ENCODE assay signal across 10 mouse cellular contexts in genomic region chr2:35854877-35855276, GRCm38 (mm10).
DNase-seq lines count a peak whose midpoint lies in the region; ATAC-seq and TF ChIP-seq lines count a peak whose summit lies in the region.
"Had no signal": no experiment of that assay in that cellular context is flagged by ENCODE, and none has a peak within 500 bp of the region (broad histone marks: within the 10 kb centered on the region; RNA-seq: fewer than 3 reads in every experiment).

No protein-coding gene starts in this region.

- no peak overlapping the region for H3K4me3 ChIP-seq in liver, postnatal 0 days (ENCODE audit: low read depth, low read length)
- H3K4me3 ChIP-seq in MEL (ENCODE audit: control insufficient read depth in 1 of 2, insufficient read depth in 1 of 2, low read depth in 2 of 2, low read length in 2 of 2) = no peak overlapping the region
- H3K4me3 ChIP-seq in kidney, embryonic 15.5 days (replicated peaks) = no peak overlapping the region
- H3K4me3 ChIP-seq: embryonic facial prominence, embryonic 15.5 days; midbrain, embryonic 10.5 days had no signal

- peak; percentile 48 for TF ChIP-seq CTCF in liver, postnatal 0 days (IDR thresholded peaks at IDR 0.05; ENCODE audit: low read depth)
- TF ChIP-seq CTCF in MEL (IDR thresholded peaks at IDR 0.05 in 2 of 3, conservative IDR thresholded peaks at IDR 0.05 in 1 of 3; ENCODE audit: control insufficient read depth in 1 of 3, insufficient read depth in 1 of 3, low read depth in 2 of 3, low read length in 3 of 3, poor library complexity in 1 of 3, severe bottlenecking in 1 of 3) = peak; percentile 27 to 50 (median 44); a peak in 5 of 6 replicates

- H3K27me3 ChIP-seq in liver, postnatal 0 days (ENCODE audit: insufficient read depth, low read length) = no peaks in the 10 kb centered on the region
- H3K27me3 ChIP-seq in MEL (ENCODE audit: control insufficient read depth in 1 of 2, insufficient read depth in 2 of 2, low read length in 2 of 2) = no peaks in the 10 kb centered on the region
- no peaks in the 10 kb centered on the region for H3K27me3 ChIP-seq in splenic B cell, adult 2 months (ENCODE audit: control insufficient read depth, insufficient read depth, low read length, poor library complexity, severe bottlenecking)
- H3K27me3 ChIP-seq in kidney, embryonic 15.5 days = peaks cover 6% of the 10 kb centered on the region
- H3K27me3 ChIP-seq: embryonic facial prominence, embryonic 15.5 days had no signal

- TF ChIP-seq POLR2A in MEL (IDR thresholded peaks at IDR 0.05; ENCODE audit: control insufficient read depth in 1 of 2, insufficient read depth in 1 of 2, low read depth in 1 of 2, low read length in 2 of 2, poor library complexity in 1 of 2) = no peak

- no peak overlapping the region for H3K9ac ChIP-seq in liver, postnatal 0 days (replicated peaks)
- no peak overlapping the region for H3K9ac ChIP-seq in MEL (ENCODE audit: control insufficient read depth, low read depth, low read length, poor library complexity, severe bottlenecking)
- H3K9ac ChIP-seq in kidney, embryonic 15.5 days = no peak overlapping the region
- H3K9ac ChIP-seq: embryonic facial prominence, embryonic 15.5 days had no signal

- no peak overlapping the region for H3K27ac ChIP-seq in liver, postnatal 0 days (ENCODE audit: low read depth)
- no peak overlapping the region for H3K27ac ChIP-seq in MEL (ENCODE audit: control insufficient read depth, low read depth, low read length)
- no peak overlapping the region for H3K27ac ChIP-seq in kidney, embryonic 15.5 days
- H3K27ac ChIP-seq: embryonic facial prominence, embryonic 15.5 days; midbrain, embryonic 10.5 days had no signal

- no peaks in the 10 kb centered on the region for H3K9me3 ChIP-seq in liver, postnatal 0 days (ENCODE audit: low read length)
- no peaks in the 10 kb centered on the region for H3K9me3 ChIP-seq in MEL (replicated peaks; ENCODE audit: insufficient read depth, low read length)
- H3K9me3 ChIP-seq in kidney, embryonic 15.5 days (replicated peaks) = no peaks in the 10 kb centered on the region
- H3K9me3 ChIP-seq: embryonic facial prominence, embryonic 15.5 days; midbrain, embryonic 10.5 days had no signal

- WGBS in liver, postnatal 0 days (ENCODE audit: insufficient replicate concordance) = 35% methylated on average over 5 of the region's 5 CpGs
- 29% methylated on average over 5 of the region's 5 CpGs for WGBS in kidney, embryonic 15.5 days

- H3K79me2 ChIP-seq in MEL (ENCODE audit: control insufficient read depth, insufficient read depth, low read length, poor library complexity) = no peaks in the 10 kb centered on the region

- ATAC-seq in liver, postnatal 0 days = no peak
- ATAC-seq in kidney, embryonic 15.5 days (replicated peaks; ENCODE audit: low FRiP score) = no peak

- no peak for TF ChIP-seq EP300 in liver, postnatal 0 days (IDR thresholded peaks at IDR 0.05; ENCODE audit: low read depth)
- TF ChIP-seq EP300 in MEL (IDR thresholded peaks at IDR 0.05; ENCODE audit: low read depth in 1 of 2, low read length in 2 of 2) = no peak

- H3K4me2 ChIP-seq in liver, postnatal 0 days (ENCODE audit: low read depth, low read length) = no peak overlapping the region
- H3K4me2 ChIP-seq in kidney, embryonic 15.5 days = no peak overlapping the region
- H3K4me2 ChIP-seq: embryonic facial prominence, embryonic 15.5 days had no signal

- peak; percentile 31 for TF ChIP-seq RAD21 in MEL (IDR thresholded peaks at IDR 0.05; ENCODE audit: low read depth, low read length)

- no peaks in the 10 kb centered on the region for H3K4me1 ChIP-seq in liver, postnatal 0 days (ENCODE audit: insufficient read depth)
- H3K4me1 ChIP-seq in MEL (ENCODE audit: control insufficient read depth in 1 of 2, insufficient read depth in 2 of 2, low read length in 2 of 2) = no peaks in the 10 kb centered on the region
- peaks cover 24% of the 10 kb centered on the region for H3K4me1 ChIP-seq in kidney, embryonic 15.5 days

- H3K36me3 ChIP-seq in liver, postnatal 0 days (replicated peaks; ENCODE audit: insufficient read depth, low read length) = no peaks in the 10 kb centered on the region
- no peaks in the 10 kb centered on the region for H3K36me3 ChIP-seq in MEL (ENCODE audit: control insufficient read depth in 1 of 2, insufficient read depth in 2 of 2, low read length in 2 of 2)
- H3K36me3 ChIP-seq in splenic B cell, adult 2 months (ENCODE audit: control insufficient read depth, insufficient read depth, low read length, poor library complexity, severe bottlenecking) = no peaks in the 10 kb centered on the region
- no peaks in the 10 kb centered on the region for H3K36me3 ChIP-seq in kidney, embryonic 15.5 days
- H3K36me3 ChIP-seq: embryonic facial prominence, embryonic 15.5 days; midbrain, embryonic 10.5 days had no signal

- no peak for DNase-seq in liver, postnatal 0 days
- DNase-seq in liver (no peak), MEL (ENCODE audit: low read depth, low spot score) (peak; percentile 28)
- peak; percentile 65 for DNase-seq in embryo, embryonic 10.5 days (ENCODE audit: low spot score)
- peak; percentile 54 for DNase-seq in splenic B cell, adult 2 months (ENCODE audit: low read depth, low spot score)
- DNase-seq in adrenal gland, adult 2 months = no peak
- DNase-seq: kidney, postnatal 14 days had no signal

TF ChIP-seq in MEL, 35 proteins besides CTCF, POLR2A, EP300 and RAD21:
- peak; percentile 48 for TF ChIP-seq SMC3 (IDR thresholded peaks at IDR 0.05; ENCODE audit: low read depth, low read length)
- no peak for TF ChIP-seq JUND (IDR thresholded peaks at IDR 0.05; ENCODE audit: low read depth, low read length)

Comparison
In these comparisons a context has a peak if more than half of its experiments do, and no peak if none do; other contexts are left out.
1. DNase-seq: peak in MEL (single experiment), embryo, embryonic 10.5 days (single experiment) and splenic B cell, adult 2 months (single experiment); none in liver, postnatal 0 days (single experiment), liver (single experiment) and adrenal gland, adult 2 months (single experiment).